Mouse (Mus musculus) kidney, adult 18-20 months (tissue): ENCODE measurements around the gene Gm36210.
"Not testable (repeated sequence)": the region's sequence is repeated elsewhere in the genome, so short reads cannot be mapped to it uniquely, and the experiment has no call there.

Experiments
- DNase-seq: peaks from one replicate; pipeline ENCODE4 v3.0.0; 2021

Gm36210 gene

DNA sequence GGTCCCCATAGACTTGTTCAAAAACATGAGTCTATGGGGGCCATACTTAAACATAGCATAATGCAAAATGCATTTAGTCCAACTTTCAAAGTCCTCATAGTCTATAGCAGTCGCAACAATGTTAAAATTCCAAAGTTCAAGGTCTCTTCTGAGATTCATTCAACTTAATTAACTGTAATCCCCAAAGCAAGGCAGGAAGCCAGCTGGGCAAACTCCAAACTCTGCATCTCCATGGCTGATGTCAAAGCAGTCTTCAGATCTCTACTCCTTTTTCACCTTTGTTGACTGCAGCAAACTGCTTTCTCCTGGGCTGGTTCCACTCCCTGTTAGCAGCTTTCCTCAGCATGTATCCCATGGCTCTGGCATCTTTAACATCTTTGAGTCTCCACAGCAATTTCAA is 27.3 kb downstream of the Gm36210 start:
- DNase-seq: not testable (repeated sequence)

DNA sequence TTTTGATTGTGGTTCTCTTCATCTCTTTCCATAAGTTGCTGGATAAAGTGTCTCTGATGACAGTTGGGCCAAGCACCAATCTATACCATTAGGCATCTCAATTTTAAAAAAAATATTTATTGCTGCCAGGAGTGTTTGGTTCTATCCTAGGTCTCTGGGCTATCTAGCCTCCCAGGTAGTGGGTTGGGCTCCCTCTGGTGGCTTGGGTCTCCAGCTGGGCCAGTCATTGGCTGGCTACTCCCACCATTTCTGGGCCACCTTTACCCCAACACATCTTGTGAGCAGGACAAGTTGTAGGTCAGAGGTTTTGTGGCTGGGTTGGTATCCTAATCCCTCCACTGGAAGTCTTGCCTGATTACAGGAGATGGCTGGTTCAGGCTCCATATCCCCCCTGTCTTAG is 28.1 kb downstream of the Gm36210 start:
- peak; percentile 47 for DNase-seq

DNA sequence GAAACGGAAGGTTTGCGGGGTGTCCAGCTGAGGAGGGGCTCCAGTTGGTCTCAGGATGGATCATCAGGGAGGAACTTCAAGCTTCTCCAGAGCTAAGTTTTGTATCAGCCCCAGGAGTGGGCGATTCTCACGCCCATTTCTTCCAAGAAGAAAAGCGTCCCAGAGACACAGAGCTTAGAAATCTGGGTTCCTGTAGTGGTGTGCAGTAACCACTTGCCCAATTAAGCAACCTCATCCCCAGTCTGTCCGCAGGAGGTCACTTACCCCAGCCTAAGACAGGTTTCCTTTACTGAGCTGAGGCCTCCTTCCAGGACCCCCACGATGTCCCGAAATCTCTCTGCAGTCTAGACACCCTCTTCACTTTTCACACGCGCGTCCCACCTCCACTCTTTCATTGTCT is 29.1 kb downstream of the Gm36210 start:
- no peak for DNase-seq

DNA sequence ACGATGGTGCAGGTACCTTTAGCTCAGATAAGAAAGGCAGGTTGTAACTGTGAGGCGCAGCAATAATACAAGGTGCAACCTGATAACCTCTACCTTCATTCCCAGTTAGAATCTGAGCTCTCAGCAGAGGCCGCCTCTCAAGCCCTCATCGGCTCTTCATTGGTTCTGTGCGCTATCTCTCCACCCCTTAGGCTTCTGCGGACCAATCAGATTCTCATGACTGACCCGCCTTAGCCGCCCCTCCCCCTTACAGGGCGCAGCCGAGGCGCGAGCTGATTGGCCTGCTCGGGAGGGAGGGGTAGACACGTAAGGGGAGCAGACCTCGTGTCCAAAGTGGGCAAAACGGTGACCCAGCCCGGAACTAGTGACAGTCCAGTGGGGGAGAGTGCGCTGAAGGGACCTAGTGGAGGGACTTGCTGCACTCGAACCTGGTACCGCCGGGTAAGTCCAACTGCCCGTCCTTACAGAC is 29.5 kb downstream of the Gm36210 start, which contains the start of gene Isoc2a:
Gene Isoc2a (plus strand): TSS at position 401 of the 469 bp plus-strand sequence.
- DNase-seq: peak; percentile 88

DNA sequence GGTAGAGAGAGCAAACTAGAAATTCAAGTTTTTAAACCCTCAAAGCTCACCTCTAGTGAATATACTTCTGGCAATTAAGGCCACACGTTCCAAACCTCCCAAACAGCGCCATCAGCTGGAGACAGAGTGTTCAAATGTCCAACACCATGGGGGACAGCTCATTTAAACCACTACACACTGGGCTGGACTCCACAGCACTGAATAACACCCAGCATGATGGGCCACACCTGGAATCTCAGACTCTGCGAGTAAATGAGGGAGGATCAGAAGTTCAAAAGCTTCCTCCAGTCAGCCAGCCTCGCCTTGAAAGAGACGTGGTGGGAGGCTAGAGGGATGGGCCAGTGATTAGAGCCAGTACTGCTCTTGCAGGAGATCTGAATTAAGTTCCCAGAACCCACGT is 36.2 kb downstream of the Gm36210 start, which contains the start of gene Isoc2b:
Gene Isoc2b (minus strand): TSS at position 126 of the 400 bp plus-strand sequence.
- DNase-seq: no peak

DNA sequence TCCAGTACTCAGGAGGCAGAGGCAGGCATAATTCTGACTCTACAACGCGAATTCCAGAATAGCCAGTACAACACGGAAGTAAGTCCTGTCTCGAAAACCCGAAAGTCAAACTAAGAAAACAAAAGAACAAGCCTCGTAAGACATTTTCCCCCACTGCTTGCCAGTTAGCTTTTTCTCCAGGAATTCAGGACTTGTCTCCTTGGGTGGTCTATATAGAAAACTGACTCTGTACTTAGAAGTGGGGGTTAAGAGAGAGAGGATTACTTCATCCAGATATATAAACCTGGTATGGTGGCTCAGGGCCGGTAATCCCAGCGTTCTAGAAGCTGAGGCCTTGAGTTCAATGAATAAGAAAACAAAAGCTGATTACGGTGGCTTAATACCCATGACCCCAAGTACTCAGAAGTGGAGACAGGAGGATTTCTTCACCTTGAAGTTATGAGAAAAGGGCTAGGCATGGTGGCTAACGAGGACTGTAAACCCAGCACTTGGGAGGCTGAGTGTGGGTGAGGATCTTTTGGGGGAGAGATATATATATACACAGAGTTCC is 39.6 kb downstream of the Gm36210 start:
- DNase-seq: no peak

DNA sequence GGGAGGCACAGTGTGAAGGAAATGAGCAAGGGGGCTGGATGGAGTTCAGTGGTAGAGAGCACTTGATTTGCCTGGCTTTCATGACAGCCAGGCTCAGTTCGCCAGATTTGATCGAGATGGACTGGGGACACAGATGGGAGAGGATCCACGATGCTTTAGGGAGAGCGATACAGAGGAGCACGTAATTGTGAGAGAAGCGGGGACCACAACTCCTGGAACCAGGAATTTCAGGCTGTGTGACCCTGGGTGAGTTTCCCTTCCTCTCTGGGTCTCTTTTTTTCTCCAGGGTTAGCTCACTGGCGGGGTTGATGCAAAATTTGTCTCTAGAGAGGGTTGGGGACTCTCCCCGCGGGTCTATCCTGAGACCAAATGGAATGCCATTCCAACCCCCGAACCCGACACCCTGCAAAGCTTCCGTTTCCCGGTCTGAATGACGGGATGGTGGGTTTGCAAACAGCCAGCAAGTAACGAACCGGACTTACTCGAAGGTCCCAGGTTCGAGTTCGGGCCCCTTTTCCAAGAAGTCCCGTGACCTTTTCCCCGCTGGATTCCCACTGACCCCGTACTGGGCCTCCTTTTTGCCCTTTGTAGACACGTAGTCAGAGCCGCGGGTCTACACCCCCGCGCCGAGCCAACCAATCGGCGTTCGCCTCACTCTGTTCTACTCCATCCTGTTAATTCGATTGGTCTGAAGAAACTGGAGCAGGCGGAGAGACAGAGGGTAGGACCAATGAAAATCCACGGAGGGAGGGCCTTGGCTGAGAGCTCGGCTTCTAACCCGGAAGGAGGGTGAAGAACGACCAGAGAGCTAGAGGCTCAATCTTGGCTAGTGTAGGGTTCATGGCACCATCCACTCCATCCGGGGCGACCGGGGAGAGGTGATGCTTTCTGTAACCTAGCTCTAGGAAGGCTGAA is 40.5 kb downstream of the Gm36210 start:
- peak; percentile 97 for DNase-seq

DNA sequence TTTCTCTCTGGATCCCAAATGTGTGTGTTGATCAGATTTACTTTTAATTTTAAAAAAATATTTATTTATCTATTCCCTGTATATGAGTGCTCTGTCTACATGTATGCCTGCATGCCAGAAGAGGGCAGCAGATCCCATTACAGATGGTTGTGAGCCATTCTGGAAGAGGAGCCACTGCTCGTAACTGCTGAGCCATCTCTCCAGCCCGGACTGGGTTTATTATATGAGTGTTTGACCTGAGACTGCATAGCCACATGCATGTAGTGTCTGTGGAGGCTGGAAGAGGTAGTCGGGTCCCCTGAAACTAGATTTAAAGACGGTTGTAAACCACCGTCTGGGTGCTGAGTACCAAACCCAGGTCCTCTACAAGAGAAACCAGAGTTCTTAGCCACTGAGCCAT is 41.2 kb downstream of the Gm36210 start:
- DNase-seq: peak; percentile 54

DNA sequence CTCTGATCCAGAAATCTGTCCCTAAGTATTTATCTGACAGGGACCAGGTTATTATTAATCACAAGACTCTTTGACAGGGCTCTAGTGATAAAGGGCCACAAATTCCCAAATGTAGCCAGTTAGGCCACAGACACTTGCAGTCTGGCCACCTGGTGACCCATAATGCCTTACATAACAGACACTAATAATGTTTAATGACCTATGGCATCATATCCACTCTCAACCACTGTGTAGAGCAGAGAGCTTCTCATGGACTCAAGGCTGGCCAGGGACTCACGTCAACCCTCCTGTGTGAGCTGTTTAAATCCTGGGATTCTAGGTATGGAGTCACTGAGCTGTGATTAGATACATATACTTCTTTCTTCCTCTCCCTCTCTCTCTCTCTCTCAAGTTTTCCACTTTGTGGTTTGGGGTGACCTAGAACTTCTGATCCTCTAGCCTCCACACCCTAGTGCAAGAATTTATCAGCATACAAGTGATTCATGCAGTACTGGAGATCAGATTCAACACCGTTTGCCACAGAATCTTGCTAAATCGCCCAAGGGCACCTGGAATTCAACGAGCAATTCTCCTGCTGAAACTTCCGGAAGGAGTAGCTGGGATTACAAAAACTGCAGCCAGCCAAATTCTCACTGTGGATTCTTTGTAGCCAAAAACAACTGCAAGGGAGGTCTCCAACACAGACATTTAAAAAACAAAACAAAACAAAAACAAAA is 42.0 kb downstream of the Gm36210 start:
- no peak for DNase-seq

DNA sequence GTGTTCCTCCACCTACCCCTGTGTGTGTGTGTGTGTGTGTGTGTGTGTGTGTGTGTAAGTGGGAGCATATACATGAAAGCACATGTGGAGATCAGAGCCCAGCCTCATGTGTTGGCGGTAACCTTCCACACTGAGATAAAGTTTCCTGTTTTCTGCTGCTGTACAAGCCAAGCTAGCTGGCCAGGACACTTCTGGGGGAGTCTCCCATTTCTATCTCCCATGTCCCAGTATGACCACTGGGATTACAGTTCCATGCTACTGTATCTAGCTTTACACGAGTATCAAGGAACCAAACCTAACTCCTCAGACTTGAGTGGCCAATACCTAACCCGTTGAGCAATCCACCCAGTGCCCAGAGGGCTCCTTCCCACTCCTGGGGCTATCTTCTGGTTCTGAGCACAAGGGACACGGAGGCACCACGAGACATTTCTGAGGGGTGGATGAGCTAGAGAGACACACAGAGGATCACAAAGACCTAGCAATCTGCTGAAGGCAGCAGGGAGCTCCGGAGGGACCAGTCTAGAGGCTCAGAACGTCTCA is 42.7 kb downstream of the Gm36210 start:
- DNase-seq: no peak

DNA sequence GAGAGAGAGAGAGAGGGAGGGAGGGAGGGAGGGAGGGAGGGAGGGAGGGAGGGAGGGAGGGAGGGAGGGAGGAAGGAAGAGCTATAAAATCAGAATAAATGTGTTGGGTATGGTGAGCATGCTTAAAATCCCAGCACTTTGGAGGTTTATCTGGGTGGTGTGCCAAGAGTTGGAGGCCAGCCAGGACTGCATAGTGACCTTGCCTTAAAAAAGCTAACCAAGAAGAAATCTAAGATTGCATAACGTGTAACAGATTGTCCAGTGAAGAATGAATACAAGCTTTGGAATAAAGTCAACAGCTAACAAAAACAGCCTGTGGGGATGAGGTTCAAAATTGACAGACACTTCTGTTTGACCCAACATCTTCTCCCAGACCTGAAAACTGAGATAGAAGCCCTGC is 43.3 kb downstream of the Gm36210 start:
- DNase-seq: peak; percentile 89

DNA sequence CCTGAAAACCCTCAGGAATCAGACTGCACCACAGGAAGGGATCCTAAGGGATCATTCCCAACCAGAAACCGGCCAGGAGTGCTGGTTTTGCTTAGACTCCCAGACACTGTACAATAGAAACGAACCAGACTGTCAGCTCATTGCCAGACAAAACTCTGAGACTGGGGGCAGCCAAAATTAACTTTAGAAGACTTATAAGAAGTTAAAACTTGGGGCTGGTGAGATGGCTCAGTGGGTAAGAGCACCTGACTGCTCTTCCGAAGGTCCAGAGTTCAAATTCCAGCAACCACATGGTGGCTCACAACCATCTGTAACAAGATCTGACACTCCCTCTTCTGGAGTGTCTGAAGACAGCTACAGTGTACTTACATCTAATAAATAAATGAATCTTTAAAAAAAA is 45.4 kb downstream of the Gm36210 start:
- not testable (repeated sequence) for DNase-seq

DNA sequence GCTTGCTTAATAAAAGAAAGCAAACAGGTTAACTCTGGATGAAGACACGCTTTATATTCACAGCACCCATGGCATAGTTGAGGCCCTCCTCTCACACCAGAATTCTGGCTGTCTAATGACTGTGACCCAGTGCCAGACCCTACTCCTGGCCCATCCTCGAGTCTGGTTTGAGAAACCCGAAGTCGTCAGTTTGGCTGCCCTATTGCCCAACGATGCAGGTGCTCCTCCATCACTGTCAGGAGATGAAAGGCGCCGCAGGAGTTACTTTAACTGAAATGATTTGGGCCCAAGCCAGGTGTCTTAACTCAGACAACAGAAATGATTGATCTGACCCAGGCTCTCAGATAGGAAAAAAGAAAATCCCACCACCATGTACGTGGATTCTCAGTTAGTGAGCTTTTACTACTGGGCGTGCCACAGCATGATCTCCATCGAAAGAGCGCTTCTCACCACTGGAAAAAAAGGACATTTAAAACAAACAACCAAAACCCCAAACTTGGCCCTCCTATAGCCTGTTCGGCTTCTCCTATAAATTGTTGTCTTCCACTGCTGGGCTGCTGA is 46.8 kb downstream of the Gm36210 start:
- DNase-seq: no peak

DNA sequence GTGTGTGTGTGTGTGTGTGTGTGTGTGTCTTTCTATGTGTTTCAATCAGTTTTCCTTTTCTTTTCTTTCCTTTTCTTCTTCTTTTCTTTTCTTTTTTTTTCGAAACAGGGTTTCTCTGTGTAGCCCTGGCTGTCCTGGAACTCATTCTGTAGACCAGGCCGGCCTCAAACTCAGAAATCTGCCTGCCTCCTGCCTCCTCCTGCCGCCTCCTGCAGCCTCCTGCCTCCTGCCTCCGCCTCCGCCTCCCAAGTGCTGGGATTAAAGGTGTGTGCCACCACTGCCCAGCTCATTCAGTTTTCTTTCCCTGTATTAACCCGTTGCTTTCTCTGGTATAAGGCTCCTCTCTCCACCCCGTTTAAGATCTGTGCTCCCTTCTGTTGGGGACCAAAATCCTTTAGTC is 49.0 kb downstream of the Gm36210 start:
- DNase-seq: no peak

DNA sequence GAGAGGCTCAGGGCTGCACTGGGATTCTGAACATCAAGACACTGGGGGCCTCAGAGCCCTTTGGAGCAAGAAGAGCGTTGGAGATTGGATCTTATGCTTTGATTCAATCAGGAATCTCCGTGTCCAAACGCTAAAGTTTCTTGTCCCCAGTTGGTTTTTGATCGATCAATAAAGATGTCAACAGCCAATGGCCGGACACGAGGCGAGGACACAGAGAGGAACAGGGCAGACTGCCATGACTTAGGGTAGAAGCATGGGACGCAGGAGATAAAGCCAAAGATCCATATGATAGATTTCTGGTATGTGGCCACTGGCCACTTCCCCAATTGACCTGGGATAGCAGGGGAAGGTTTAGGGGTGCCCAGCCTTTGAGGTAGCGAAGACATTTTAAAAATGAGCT is 49.8 kb downstream of the Gm36210 start:
- no peak for DNase-seq

DNA sequence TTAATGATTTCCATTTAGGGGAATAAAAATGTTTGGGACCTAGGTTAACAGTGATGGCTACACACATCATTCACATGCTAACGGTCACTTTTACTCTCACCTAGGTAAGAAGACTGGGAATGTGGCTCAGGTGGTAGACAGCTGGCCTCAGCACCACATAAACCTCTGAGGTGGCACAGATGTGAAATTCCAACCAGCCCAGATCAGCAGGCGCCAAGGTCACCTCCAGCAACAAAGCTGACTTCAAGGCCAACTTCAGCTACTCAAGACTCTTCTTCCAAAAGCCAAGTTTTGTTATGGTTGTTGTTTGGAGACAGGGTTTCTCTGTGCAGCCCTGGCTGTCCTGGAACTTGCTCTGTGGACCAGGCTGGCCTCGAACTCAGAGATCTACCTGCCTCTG is 52.7 kb downstream of the Gm36210 start:
- no peak for DNase-seq

DNA sequence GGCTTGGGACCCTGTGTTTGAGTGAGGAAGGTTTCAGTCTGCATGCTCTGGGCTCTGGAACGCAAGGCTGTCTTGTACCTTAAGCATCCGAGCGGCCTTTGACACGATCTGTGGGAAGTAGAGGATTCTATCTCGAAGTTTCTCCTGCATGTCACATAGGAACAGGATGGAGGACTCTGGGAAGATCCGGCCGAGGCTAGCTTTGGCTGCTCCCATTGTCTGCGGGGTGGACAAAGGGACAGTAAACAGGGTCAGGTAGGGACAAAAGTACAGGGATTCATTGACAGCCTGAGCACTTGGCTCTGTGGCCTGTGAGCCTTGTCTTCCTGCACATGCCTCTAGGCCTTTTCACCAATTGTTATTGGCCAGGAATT is 55.0 kb downstream of the Gm36210 start:
- DNase-seq: no peak

DNA sequence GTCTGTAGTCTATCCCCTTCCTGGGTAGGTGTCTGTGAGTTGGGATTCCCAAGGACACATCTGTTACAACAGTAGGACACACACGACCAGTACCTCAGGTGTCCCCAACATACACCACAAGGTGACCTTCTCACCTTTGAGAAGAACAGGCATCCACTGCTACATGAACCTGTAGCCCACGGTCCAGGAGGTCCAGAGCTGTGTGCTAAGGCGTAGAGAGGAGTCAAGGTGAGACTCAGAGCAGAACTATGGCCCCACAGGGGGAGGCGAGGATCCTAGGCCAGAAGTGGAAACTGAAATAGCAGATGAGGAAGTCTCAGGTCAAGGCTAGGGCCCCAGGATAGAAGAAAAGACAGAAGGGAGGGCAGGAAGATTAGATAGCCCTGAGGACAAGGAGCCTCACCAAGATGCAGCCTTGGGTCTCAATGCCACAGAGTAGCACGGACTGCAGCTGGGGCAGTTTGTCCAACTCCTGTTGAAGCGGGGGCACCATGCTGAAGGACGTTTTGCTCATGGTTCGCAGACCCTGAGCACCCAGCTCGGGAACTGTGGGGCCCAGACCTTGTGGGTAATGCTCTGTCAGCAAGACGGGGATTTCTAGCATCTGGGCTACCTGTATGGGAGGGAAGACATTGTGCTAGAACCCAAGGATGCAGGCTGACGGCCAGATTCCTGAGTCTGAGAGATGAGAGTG is 55.5 kb downstream of the Gm36210 start:
- DNase-seq: no peak

DNA sequence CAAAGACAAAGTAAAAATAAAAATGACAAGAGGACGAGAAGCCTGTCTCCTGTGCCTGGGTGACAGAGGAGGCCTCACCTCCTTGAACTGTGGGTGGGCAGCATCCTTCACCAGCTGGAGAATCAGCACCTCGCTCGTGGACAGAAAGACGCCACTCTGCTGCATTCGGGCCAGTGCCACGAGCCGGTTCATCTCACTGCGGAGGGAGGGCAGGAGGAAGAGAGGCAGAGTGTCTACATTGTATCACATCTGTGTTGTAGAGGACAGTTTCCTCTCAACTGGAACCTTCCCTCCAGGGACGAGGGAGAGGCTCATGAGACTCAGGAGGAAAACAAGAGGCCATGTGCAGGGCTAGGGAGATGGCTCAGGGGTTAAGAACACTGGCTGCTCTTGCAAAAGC is 56.9 kb downstream of the Gm36210 start:
- DNase-seq: no peak
